Mouse (Mus musculus) spleen, adult 2 months (tissue): ENCODE data around the gene Etv1. TPM values are rescaled to one million over a fixed set of nuclear protein-coding genes. Genes with fewer than 3 reads are reported as not detected.

Experiments used
- DNase-seq, 2 experiments: peaks; one replicate each; pipeline versions ENCODE4 v3.0.0 to v3.0.0-alpha.2; 2012 to 2021; ENCODE audit warnings: low spot score in 2 of 2, low read depth in 1 of 2
- H3K27ac ChIP-seq: fragments of 200-500 bp; 2 replicates; pipeline ENCODE4 v1.5.1; 2012; ENCODE audit warnings: low read length, inconsistent platforms; ENCODE audit not compliant: insufficient read depth
- H3K27me3 ChIP-seq: fragments of 200-500 bp; 2 replicates; pipeline ENCODE4 v1.6.1; 2012; ENCODE audit warnings: mild to moderate bottlenecking, moderate library complexity, low read length, inconsistent platforms; ENCODE audit not compliant: control insufficient read depth, insufficient read depth
- H3K36me3 ChIP-seq: fragments of 200-500 bp; 2 replicates; pipeline ENCODE4 v1.6.1; 2012; ENCODE audit warnings: mild to moderate bottlenecking, low read length, inconsistent platforms; ENCODE audit not compliant: control insufficient read depth, insufficient read depth
- H3K4me1 ChIP-seq: fragments of 200-500 bp; 2 replicates; pipeline ENCODE4 v1.6.1; 2011; ENCODE audit warnings: inconsistent platforms; ENCODE audit not compliant: control insufficient read depth, insufficient read depth, insufficient read length
- H3K4me3 ChIP-seq: fragments of 200-500 bp; 2 replicates; pipeline ENCODE4 v1.5.1; 2011; ENCODE audit warnings: mild to moderate bottlenecking, inconsistent platforms; ENCODE audit not compliant: insufficient read depth, insufficient read length; ENCODE audit errors: extremely low read depth
- CTCF ChIP-seq: fragments of 200-500 bp; IDR thresholded peaks from 2 replicates; pipeline ENCODE4 v1.5.1; 2011; ENCODE audit warnings: mild to moderate bottlenecking, inconsistent platforms; ENCODE audit not compliant: insufficient read depth, insufficient read length, insufficient replicate concordance; ENCODE audit errors: extremely low read depth
- POLR2A ChIP-seq: fragments of 200-500 bp; IDR thresholded peaks from 2 replicates; pipeline ENCODE4 v1.6.1; 2011; ENCODE audit warnings: low read depth, low read length, inconsistent platforms
- WGBS: fragments of 180-500 bp; shearing (Covaris S2); methylation state at CpG from one replicate; pipeline ENCODE4 v1.1.7; 2018; 5-methylcytosine and 5-hydroxymethylcytosine counted together
- polyA plus RNA-seq: library from polyadenylated mRNA; depleted of rRNA; stranded (reverse); fragments of >200 nt; gene quantifications from 2 replicates; pipeline ENCODE4 v1.2.3, GENCODE M21; 2012

Gene Etv1
- polyA plus RNA-seq, 1 experiment: 1.5 TPM

GRCm38 (mm10) chr12:38906812-38907211 is 127.6 kb downstream of the Etv1 start:
- Histone ChIP-seq H3K36me3 (no peaks in the 10 kb centered on the region), H3K27ac (no peak overlapping the region), H3K4me1 (no peaks in the 10 kb centered on the region), H3K4me3 (no peak overlapping the region), H3K27me3 (no peaks in the 10 kb centered on the region)
- DNase-seq: no peak
- TF ChIP-seq CTCF (no peak), POLR2A (no peak)
- 63% methylated on average over 9 of the region's 9 CpGs for WGBS

DNA sequence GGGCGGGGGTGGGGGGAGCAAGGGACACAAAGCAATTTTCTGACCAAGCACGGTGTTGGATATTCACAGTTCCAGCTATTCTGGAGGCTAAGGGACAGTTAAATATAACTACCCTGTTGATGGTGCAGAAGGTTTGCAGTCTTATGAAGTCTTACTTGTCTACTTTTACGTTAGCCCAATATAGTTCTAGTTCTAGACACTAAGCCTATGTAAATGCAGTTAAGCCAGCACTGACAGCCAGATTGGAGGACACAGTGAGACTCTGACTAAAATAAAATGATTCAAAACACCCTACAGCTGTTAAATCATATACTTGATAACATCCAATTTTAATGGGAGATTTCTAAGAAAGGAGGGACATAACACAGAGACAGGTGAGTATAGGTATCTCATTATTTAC is 129.8 kb downstream of the Etv1 start:
- 86% methylated on average over 3 of the region's 3 CpGs for WGBS
- H3K36me3 ChIP-seq: no peaks in the 10 kb centered on the region
- no peak overlapping the region for H3K27ac ChIP-seq
- DNase-seq: no peak
- no peaks in the 10 kb centered on the region for H3K4me1 ChIP-seq
- H3K4me3 ChIP-seq: no peak overlapping the region
- TF ChIP-seq CTCF (no peak), POLR2A (no peak)
- H3K27me3 ChIP-seq: no peaks in the 10 kb centered on the region
